Mouse (Mus musculus): ENCODE measurements at regions not wholly inside any gene's neighbourhood (a gene's known extent, or its start where the extent isn't known, plus 50 kb on each side); places are given as distances from the start of the nearest gene placed in this dataset.

- no peak for DNase-seq
Observed at GRCm38 (mm10) chr10:91734691-91735090, 553.6 kb upstream of the Tmpo start.

- DNase-seq = no peak
Observed at GRCm38 (mm10) chr10:91732007-91732589, 551.0 kb upstream of the Tmpo start.

- no peak for DNase-seq
Observed at GRCm38 (mm10) chr10:91730062-91730461, 548.9 kb upstream of the Tmpo start.

- peak; percentile 87 for DNase-seq
Observed at GRCm38 (mm10) chr10:91719561-91720371, 538.7 kb upstream of the Tmpo start.

GRCm38 (mm10) chr10:91716604-91717003 is 535.5 kb upstream of the Tmpo start:
- DNase-seq = no peak

- DNase-seq = no peak
Observed at GRCm38 (mm10) chr10:91714648-91715047, 533.5 kb upstream of the Tmpo start.

- no peak for DNase-seq
Observed at GRCm38 (mm10) chr10:91713529-91713928, 532.4 kb upstream of the Tmpo start.

- no peak for DNase-seq
Observed at GRCm38 (mm10) chr10:91706816-91707215, 525.7 kb upstream of the Tmpo start.

GRCm38 (mm10) chr10:91704751-91705150 is 523.6 kb upstream of the Tmpo start:
- DNase-seq = no peak

GRCm38 (mm10) chr10:91701822-91702221 is 520.7 kb upstream of the Tmpo start:
- peak; percentile 44 for DNase-seq

GRCm38 (mm10) chr10:91686082-91686618 is 505.0 kb upstream of the Tmpo start:
- DNase-seq = no peak

GRCm38 (mm10) chr10:91685164-91686027 is 504.3 kb upstream of the Tmpo start:
- DNase-seq = no peak

GRCm38 (mm10) chr10:91679641-91680040 is 498.5 kb upstream of the Tmpo start:
- no peak for DNase-seq

GRCm38 (mm10) chr10:91637911-91638310 is 456.8 kb upstream of the Tmpo start:
- no peak for DNase-seq

- no peak for DNase-seq
Observed at GRCm38 (mm10) chr10:91628672-91629071, 447.6 kb upstream of the Tmpo start.

- DNase-seq = no peak
Observed at GRCm38 (mm10) chr10:91622281-91622680, 441.2 kb upstream of the Tmpo start.

- no peak for DNase-seq
Observed at GRCm38 (mm10) chr10:91613794-91614479, 432.8 kb upstream of the Tmpo start.

GRCm38 (mm10) chr10:91612052-91612451 is 430.9 kb upstream of the Tmpo start:
- DNase-seq = peak; percentile 55

- no peak for DNase-seq
Observed at GRCm38 (mm10) chr10:91594891-91595290, 413.8 kb upstream of the Tmpo start.

GRCm38 (mm10) chr10:91593378-91593777 is 412.3 kb upstream of the Tmpo start:
- DNase-seq = no peak

- no peak for DNase-seq
Observed at GRCm38 (mm10) chr10:91591845-91592244, 410.7 kb upstream of the Tmpo start.

GRCm38 (mm10) chr10:91591398-91591811 is 410.3 kb upstream of the Tmpo start:
- no peak for DNase-seq

GRCm38 (mm10) chr10:91583204-91583603 is 402.1 kb upstream of the Tmpo start:
- DNase-seq = no peak
